ENCODE assay signal across 21 mouse cellular contexts in genomic region chr6:134512478-134512877, GRCm38 (mm10). TPM values are rescaled to one million over a fixed set of nuclear protein-coding genes. Genes with fewer than 3 reads are reported as not detected.
A peak's percentile ranks its signal among the peaks of the same experiment; 100 is the strongest.
DNase-seq lines count a peak whose midpoint lies in the region; ATAC-seq lines count a peak whose summit lies in the region.
"Had no signal": no experiment of that assay in that cellular context is flagged by ENCODE, and none has a peak within 500 bp of the region (broad histone marks: within the 10 kb centered on the region; RNA-seq: fewer than 3 reads in every experiment).

No protein-coding gene starts in this region.

- DNase-seq in embryonic facial prominence, embryonic 11.5 days (ENCODE audit: low spot score) = peak; percentile 32
- DNase-seq in embryonic facial prominence, embryonic 10.5 days (ENCODE audit: low spot score) = no peak
- DNase-seq in neural tube, embryonic 10.5 days (ENCODE audit: extremely low spot score, low spot score) = no peak
- DNase-seq in urinary bladder, adult 2 months (ENCODE audit: low spot score) = no peak
- DNase-seq: adrenal gland, postnatal 10 days; B cell, adult 2 months; cerebellum, adult 11-12 months; cerebellum, adult 9-11 months; cerebellum, postnatal 36 days; gastrocnemius, postnatal 10 days; heart, postnatal 4 days had no signal

- H3K9me3 ChIP-seq in embryonic facial prominence, embryonic 11.5 days (replicated peaks; ENCODE audit: control insufficient read depth, low read length) = no peaks in the 10 kb centered on the region
- H3K9me3 ChIP-seq in embryonic facial prominence, embryonic 10.5 days = no peaks in the 10 kb centered on the region
- no peaks in the 10 kb centered on the region for H3K9me3 ChIP-seq in hindbrain, embryonic 12.5 days (replicated peaks)
- no peaks in the 10 kb centered on the region for H3K9me3 ChIP-seq in hindbrain, embryonic 16.5 days (ENCODE audit: control insufficient read depth, low read length)
- no peaks in the 10 kb centered on the region for H3K9me3 ChIP-seq in neural tube, embryonic 15.5 days (replicated peaks)
- no peaks in the 10 kb centered on the region for H3K9me3 ChIP-seq in intestine, embryonic 15.5 days
- H3K9me3 ChIP-seq: forebrain, embryonic 10.5 days; G1E; heart, embryonic 10.5 days; hindbrain, embryonic 13.5 days had no signal

- H3K4me3 ChIP-seq in embryonic facial prominence, embryonic 11.5 days (ENCODE audit: low read depth, low read length) = no peak overlapping the region
- no peak overlapping the region for H3K4me3 ChIP-seq in embryonic facial prominence, embryonic 10.5 days
- no peak overlapping the region for H3K4me3 ChIP-seq in hindbrain, embryonic 12.5 days
- H3K4me3 ChIP-seq in hindbrain, embryonic 16.5 days (ENCODE audit: low read length) = no peak overlapping the region
- H3K4me3 ChIP-seq in neural tube, embryonic 15.5 days (replicated peaks) = no peak overlapping the region
- no peak overlapping the region for H3K4me3 ChIP-seq in intestine, embryonic 15.5 days (replicated peaks)
- H3K4me3 ChIP-seq: forebrain, embryonic 10.5 days; heart, embryonic 10.5 days; hindbrain, embryonic 13.5 days had no signal

- no peak for ATAC-seq in embryonic facial prominence, embryonic 11.5 days (replicated peaks; ENCODE audit: insufficient number of reproducible peaks, low FRiP score, low TSS enrichment, low read depth)
- ATAC-seq in hindbrain, embryonic 12.5 days (ENCODE audit: low FRiP score) = no peak
- ATAC-seq in hindbrain, embryonic 16.5 days = no peak
- no peak for ATAC-seq in neural tube, embryonic 15.5 days (ENCODE audit: low FRiP score)
- ATAC-seq in intestine, embryonic 15.5 days = no peak
- ATAC-seq: CD4-positive, CD25-positive, alpha-beta regulatory T cell, adult 4 months; intestine, embryonic 16.5 days had no signal

- no peak overlapping the region for H3K9ac ChIP-seq in embryonic facial prominence, embryonic 11.5 days (replicated peaks; ENCODE audit: low read length)
- no peak overlapping the region for H3K9ac ChIP-seq in hindbrain, embryonic 12.5 days
- no peak overlapping the region for H3K9ac ChIP-seq in hindbrain, embryonic 16.5 days (ENCODE audit: low read depth, low read length)
- no peak overlapping the region for H3K9ac ChIP-seq in neural tube, embryonic 15.5 days (replicated peaks)
- no peak overlapping the region for H3K9ac ChIP-seq in intestine, embryonic 15.5 days
- H3K9ac ChIP-seq: hindbrain, embryonic 13.5 days had no signal

- no peak overlapping the region for H3K27ac ChIP-seq in embryonic facial prominence, embryonic 11.5 days (replicated peaks; ENCODE audit: low read depth, low read length)
- H3K27ac ChIP-seq in embryonic facial prominence, embryonic 10.5 days (replicated peaks) = no peak overlapping the region
- peak overlapping the region; percentile 52; the same call in 1 of the 2 replicates for H3K27ac ChIP-seq in hindbrain, embryonic 12.5 days
- no peak overlapping the region for H3K27ac ChIP-seq in hindbrain, embryonic 16.5 days (ENCODE audit: low read depth, low read length)
- H3K27ac ChIP-seq in neural tube, embryonic 15.5 days (replicated peaks) = 0 out of 2 replicates have a peak overlapping the region, but pooled peaks have one; percentile 23
- H3K27ac ChIP-seq in intestine, embryonic 15.5 days = no peak overlapping the region
- H3K27ac ChIP-seq: forebrain, embryonic 10.5 days; heart, embryonic 10.5 days; hindbrain, embryonic 13.5 days had no signal

- no peaks in the 10 kb centered on the region for H3K27me3 ChIP-seq in embryonic facial prominence, embryonic 11.5 days (ENCODE audit: control insufficient read depth, insufficient read depth, low read length)
- no peaks in the 10 kb centered on the region for H3K27me3 ChIP-seq in embryonic facial prominence, embryonic 10.5 days (replicated peaks; ENCODE audit: low read depth, poor library complexity, severe bottlenecking)
- no peaks in the 10 kb centered on the region for H3K27me3 ChIP-seq in hindbrain, embryonic 12.5 days
- H3K27me3 ChIP-seq in hindbrain, embryonic 16.5 days (replicated peaks; ENCODE audit: control insufficient read depth, insufficient read depth, low read length) = no peaks in the 10 kb centered on the region
- H3K27me3 ChIP-seq in neural tube, embryonic 15.5 days (replicated peaks) = no peaks in the 10 kb centered on the region
- H3K27me3 ChIP-seq in intestine, embryonic 15.5 days (replicated peaks) = no peaks in the 10 kb centered on the region
- H3K27me3 ChIP-seq: hindbrain, embryonic 13.5 days had no signal

- peaks cover 5% of the 10 kb centered on the region for H3K4me1 ChIP-seq in embryonic facial prominence, embryonic 11.5 days (ENCODE audit: control insufficient read depth, insufficient read depth, low read length)
- H3K4me1 ChIP-seq in embryonic facial prominence, embryonic 10.5 days = peaks cover 64% of the 10 kb centered on the region
- peaks cover 41% of the 10 kb centered on the region for H3K4me1 ChIP-seq in hindbrain, embryonic 12.5 days
- H3K4me1 ChIP-seq in hindbrain, embryonic 16.5 days (ENCODE audit: control insufficient read depth, insufficient read depth, low read depth, low read length) = peaks cover 12% of the 10 kb centered on the region
- peaks cover 31% of the 10 kb centered on the region for H3K4me1 ChIP-seq in neural tube, embryonic 15.5 days
- peaks cover 10% of the 10 kb centered on the region; the same call in 1 of the 2 replicates for H3K4me1 ChIP-seq in intestine, embryonic 15.5 days (replicated peaks)

- no peak overlapping the region for H3K4me2 ChIP-seq in embryonic facial prominence, embryonic 11.5 days (ENCODE audit: low read depth, low read length)
- no peak overlapping the region for H3K4me2 ChIP-seq in hindbrain, embryonic 12.5 days (replicated peaks)
- no peak overlapping the region for H3K4me2 ChIP-seq in hindbrain, embryonic 16.5 days (ENCODE audit: low read length)
- no peak overlapping the region for H3K4me2 ChIP-seq in neural tube, embryonic 15.5 days
- no peak overlapping the region for H3K4me2 ChIP-seq in intestine, embryonic 15.5 days (replicated peaks)
- H3K4me2 ChIP-seq: hindbrain, embryonic 13.5 days had no signal

- no peaks in the 10 kb centered on the region for H3K36me3 ChIP-seq in embryonic facial prominence, embryonic 11.5 days (replicated peaks; ENCODE audit: control insufficient read depth, insufficient read depth, low read depth, low read length)
- peaks cover 12% of the 10 kb centered on the region for H3K36me3 ChIP-seq in embryonic facial prominence, embryonic 10.5 days (replicated peaks)
- peaks cover 3% of the 10 kb centered on the region for H3K36me3 ChIP-seq in hindbrain, embryonic 12.5 days
- H3K36me3 ChIP-seq in hindbrain, embryonic 16.5 days (ENCODE audit: control insufficient read depth, insufficient read depth, low read length) = peaks cover 3% of the 10 kb centered on the region; the same call in 1 of the 2 replicates
- H3K36me3 ChIP-seq in neural tube, embryonic 15.5 days = peaks cover under 1% of the 10 kb centered on the region
- no peaks in the 10 kb centered on the region for H3K36me3 ChIP-seq in intestine, embryonic 15.5 days

- 25% methylated on average over 2 of the region's 2 CpGs for WGBS in embryonic facial prominence, embryonic 11.5 days
- 31% methylated on average over 2 of the region's 2 CpGs for WGBS in embryonic facial prominence, embryonic 10.5 days
- WGBS in hindbrain, embryonic 12.5 days = 59% methylated on average over 2 of the region's 2 CpGs
- 58% methylated on average over 2 of the region's 2 CpGs for WGBS in hindbrain, embryonic 16.5 days
- WGBS in neural tube, embryonic 15.5 days = 69% methylated on average over 2 of the region's 2 CpGs
- 64% methylated on average over 2 of the region's 2 CpGs for WGBS in intestine, embryonic 15.5 days

RNA-seq across cellular contexts. Expression of gene Lrp6, which starts 54.3 kb away (rescaled TPM):
- 32.9 and 33.6 TPM in 2 replicates for polyA plus RNA-seq in embryonic facial prominence, embryonic 11.5 days (2014; fragmentation: Nextera tagmentation; extraction: Ambion mirVana)
- 27.1 and 27.8 TPM in 2 replicates for polyA plus RNA-seq in embryonic facial prominence, embryonic 10.5 days (2016; fragmentation: Nextera tagmentation; extraction: Ambion mirVana)
- 38.2 and 39.2 TPM in 2 replicates for polyA plus RNA-seq in hindbrain, embryonic 12.5 days (2016; fragmentation: Nextera tagmentation; extraction: Ambion mirVana)
- 12.6 and 15.4 TPM in 2 replicates for polyA plus RNA-seq in hindbrain, embryonic 16.5 days (2015; fragmentation: Nextera tagmentation; extraction: Ambion mirVana)
- 14.6 and 17.9 TPM in 2 replicates for polyA plus RNA-seq in neural tube, embryonic 15.5 days (2015; fragmentation: Nextera tagmentation; extraction: Ambion mirVana)
- polyA plus RNA-seq in urinary bladder, adult 2 months (2012; rRNA removed) = 36.2 and 43.8 TPM in 2 replicates
- polyA plus RNA-seq in intestine, embryonic 15.5 days (2015; fragmentation: Nextera tagmentation; extraction: Ambion mirVana) = 25.4 and 25.5 TPM in 2 replicates

Comparison
In these comparisons a context has a peak if more than half of its experiments do, and no peak if none do; other contexts are left out.
1. H3K27ac ChIP-seq: peak in hindbrain, embryonic 12.5 days (single experiment) and neural tube, embryonic 15.5 days (single experiment); none in embryonic facial prominence, embryonic 11.5 days (single experiment), embryonic facial prominence, embryonic 10.5 days (single experiment), hindbrain, embryonic 16.5 days (single experiment) and intestine, embryonic 15.5 days (single experiment).